Comparison of ENCODE assay signal across 21 mouse cellular contexts in the genomic region with DNA sequence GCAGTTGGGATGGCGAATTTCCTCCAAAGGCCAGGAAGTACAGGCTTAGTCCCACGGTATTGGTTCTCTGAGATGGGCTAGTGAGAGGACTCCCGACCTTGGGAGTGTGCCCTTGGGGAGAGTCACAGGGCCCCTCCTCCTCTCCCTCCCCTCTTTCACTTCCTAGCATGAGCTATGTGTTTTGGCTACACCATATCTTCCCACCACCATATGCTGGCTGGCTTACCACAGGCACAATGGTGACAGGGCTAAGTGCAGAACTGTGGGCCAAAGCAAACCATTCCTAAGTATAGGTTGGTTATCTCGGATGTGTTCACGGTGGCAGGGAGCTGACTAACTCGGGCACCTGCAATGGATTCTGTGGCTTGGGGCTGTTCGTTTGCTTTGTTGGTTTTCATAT.
"Had no signal": no experiment of that assay in that cellular context is flagged by ENCODE, and none has a peak within 500 bp of the region (broad histone marks: within the 10 kb centered on the region; RNA-seq: fewer than 3 reads in every experiment).

No protein-coding gene starts in this region.

- H3K9ac ChIP-seq: liver, embryonic 14.5 days; liver, postnatal 0 days; lung, embryonic 14.5 days; midbrain, embryonic 13.5 days; stomach, embryonic 15.5 days had no signal

- DNase-seq: kidney, adult 2 months; kidney, postnatal 25 days; layer of hippocampus, adult 9-11 months; layer of hippocampus, postnatal 36 days; left cerebral cortex, postnatal 4 days; liver, postnatal 0 days; lung, embryonic 14.5 days; right cerebral cortex, adult 18-20 months; right cerebral cortex, postnatal 25 days; spleen, adult 18-20 months; thymus, postnatal 25 days had no signal

- ATAC-seq: inflammation-experienced regulatory T-cells, adult 6 months; intestine, embryonic 16.5 days; liver, postnatal 0 days; lung, postnatal 0 days; midbrain, embryonic 13.5 days had no signal

- H3K36me3 ChIP-seq: midbrain, embryonic 13.5 days; stomach, embryonic 15.5 days had no signal

- H3K27ac ChIP-seq: kidney, postnatal 0 days; layer of hippocampus, adult 2 months; left cerebral cortex, adult 2 months; liver, embryonic 14.5 days; macrophage; midbrain, embryonic 13.5 days; stomach, embryonic 15.5 days had no signal

- H3K4me1 ChIP-seq: midbrain, embryonic 13.5 days had no signal

- H3K4me3 ChIP-seq: layer of hippocampus, adult 2 months; left cerebral cortex, adult 2 months; midbrain, embryonic 13.5 days; stomach, embryonic 15.5 days had no signal

- H3K27me3 ChIP-seq: stomach, embryonic 15.5 days had no signal

- H3K9me3 ChIP-seq: midbrain, embryonic 13.5 days; stomach, embryonic 15.5 days had no signal

- H3K4me2 ChIP-seq: lung, embryonic 14.5 days; midbrain, embryonic 13.5 days; stomach, embryonic 15.5 days had no signal
